Mouse (Mus musculus): ENCODE data around the gene Gucy2d. TPM values are rescaled to one million over a fixed set of nuclear protein-coding genes. Genes with fewer than 3 reads are reported as not detected.

Gucy2d gene
- polyA plus RNA-seq, 1 experiment from 2014 or later = not detected

- no peak overlapping the region for H3K9ac ChIP-seq (replicated peaks; ENCODE audit: low read length)
- peak overlapping the region; percentile 88 for H3K27ac ChIP-seq (ENCODE audit: low read length)
- no peak overlapping the region for H3K4me3 ChIP-seq (ENCODE audit: low read length)
- 0 out of 2 replicates have a peak, but pooled peaks cover 9% of the 10 kb centered on the region for H3K36me3 ChIP-seq (ENCODE audit: insufficient read depth, low read length)
- H3K4me1 ChIP-seq (ENCODE audit: insufficient read depth, low read length) = peaks cover 41% of the 10 kb centered on the region
- H3K27me3 ChIP-seq (ENCODE audit: insufficient read depth, low read length) = no peaks in the 10 kb centered on the region
- 56% methylated on average over 6 of the region's 6 CpGs for WGBS
- no peaks in the 10 kb centered on the region for H3K9me3 ChIP-seq (ENCODE audit: low read length)
- peak; percentile 79 for ATAC-seq (ENCODE audit: low FRiP score, low TSS enrichment)
- H3K4me2 ChIP-seq (replicated peaks; ENCODE audit: low read depth, low read length) = no peak overlapping the region; the same call in 1 of the 2 replicates
These were observed 63.9 kb downstream of the Gucy2d start for GRCm38 (mm10) chr7:98503951-98504647.

DNA sequence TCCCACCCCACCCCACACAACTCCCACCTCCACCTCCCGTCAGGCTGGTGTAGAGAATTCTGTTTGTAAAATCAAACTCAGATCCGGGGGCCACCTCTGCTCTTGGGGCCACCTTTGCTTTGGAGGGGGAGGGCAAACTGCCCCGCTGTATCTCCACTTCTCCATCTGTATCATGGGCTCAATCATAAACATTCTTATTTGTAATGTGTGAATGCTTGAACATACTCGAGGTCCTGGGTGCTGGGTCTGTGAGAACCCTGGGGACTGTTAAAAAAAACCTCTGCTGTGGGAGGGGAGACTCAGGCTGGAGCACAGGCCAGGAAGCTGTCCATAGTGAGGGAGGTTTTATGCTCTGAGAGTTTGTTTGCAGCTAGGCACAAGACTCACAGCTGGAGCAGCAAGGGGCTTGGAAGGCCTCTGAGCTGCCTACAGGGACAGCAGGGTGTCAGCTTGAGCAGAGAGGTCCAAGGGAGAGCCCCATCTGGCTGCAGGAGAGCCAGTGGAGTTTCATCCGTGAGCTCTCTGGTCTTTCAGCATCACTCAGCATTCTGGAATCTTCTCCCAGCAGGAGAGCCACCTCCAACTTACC, 64.6 kb downstream of the Gucy2d start:
- 24% methylated on average over 5 of the region's 5 CpGs for whole genome bisulfite sequencing
- no peak overlapping the region for H3K4me2 ChIP-seq (replicated peaks; ENCODE audit: low read depth, low read length)
- H3K9ac ChIP-seq (replicated peaks; ENCODE audit: low read length) = no peak overlapping the region
- no peaks in the 10 kb centered on the region for H3K27me3 ChIP-seq (ENCODE audit: insufficient read depth, low read length)
- ATAC-seq (ENCODE audit: low FRiP score, low TSS enrichment) = peak; percentile 71
- H3K4me3 ChIP-seq (ENCODE audit: low read length) = no peak overlapping the region
- H3K4me1 ChIP-seq (ENCODE audit: insufficient read depth, low read length) = peaks cover 41% of the 10 kb centered on the region
- H3K36me3 ChIP-seq (ENCODE audit: insufficient read depth, low read length) = 0 out of 2 replicates have a peak, but pooled peaks cover 9% of the 10 kb centered on the region
- no peaks in the 10 kb centered on the region for H3K9me3 ChIP-seq (ENCODE audit: low read length)
- H3K27ac ChIP-seq (ENCODE audit: low read length) = peak overlapping the region; percentile 88

- Histone ChIP-seq H3K4me1 (ENCODE audit: insufficient read depth, low read length) (peaks cover 41% of the 10 kb centered on the region), H3K9me3 (ENCODE audit: low read length) (no peaks in the 10 kb centered on the region), H3K4me2 (replicated peaks; ENCODE audit: low read depth, low read length) (no peak overlapping the region), H3K27me3 (ENCODE audit: insufficient read depth, low read length) (no peaks in the 10 kb centered on the region), H3K4me3 (ENCODE audit: low read length) (no peak overlapping the region), H3K27ac (ENCODE audit: low read length) (peak overlapping the region; percentile 88), H3K9ac (replicated peaks; ENCODE audit: low read length) (no peak overlapping the region), H3K36me3 (ENCODE audit: insufficient read depth, low read length) (0 out of 2 replicates have a peak, but pooled peaks cover 8% of the 10 kb centered on the region)
- WGBS = 23% methylated on average over 3 of the region's 3 CpGs
- ATAC-seq (ENCODE audit: low FRiP score, low TSS enrichment) = no peak; the same call in 1 of the 2 replicates
These were observed 65.4 kb downstream of the Gucy2d start for GRCm38 (mm10) chr7:98505664-98506063.

- Histone ChIP-seq H3K36me3 (ENCODE audit: insufficient read depth, low read length) (no peaks in the 10 kb centered on the region), H3K4me3 (ENCODE audit: low read length) (no peak overlapping the region), H3K27me3 (ENCODE audit: insufficient read depth, low read length) (no peaks in the 10 kb centered on the region), H3K9me3 (ENCODE audit: low read length) (no peaks in the 10 kb centered on the region), H3K9ac (replicated peaks; ENCODE audit: low read length) (no peak overlapping the region), H3K27ac (ENCODE audit: low read length) (peak overlapping the region; percentile 29), H3K4me1 (ENCODE audit: insufficient read depth, low read length) (no peaks in the 10 kb centered on the region), H3K4me2 (replicated peaks; ENCODE audit: low read depth, low read length) (no peak overlapping the region)
- 70% methylated on average over 15 of the region's 15 CpGs for WGBS
- ATAC-seq (ENCODE audit: low FRiP score, low TSS enrichment) = no peak
These were observed 71.0 kb downstream of the Gucy2d start for GRCm38 (mm10) chr7:98510961-98511958.

DNA sequence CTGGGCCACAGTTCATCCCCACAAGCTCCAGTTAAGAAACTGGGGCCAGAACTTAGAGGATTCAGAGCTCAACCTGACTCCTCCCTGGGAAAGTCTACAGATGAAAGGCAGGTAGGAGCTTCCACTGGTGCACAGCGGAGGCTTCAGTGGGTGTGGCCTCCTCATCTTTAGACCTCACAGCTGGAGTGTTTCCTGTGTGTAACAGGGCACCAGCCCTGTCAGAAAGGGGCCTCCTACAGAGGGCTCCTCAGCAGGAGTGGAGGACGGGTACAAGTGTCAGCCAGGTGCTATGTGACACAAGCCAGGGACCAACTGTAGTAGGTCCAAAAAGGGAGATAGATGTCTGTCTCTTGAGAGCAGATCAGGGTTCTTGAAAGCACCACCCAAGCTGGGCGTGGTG, 73.0 kb downstream of the Gucy2d start:
- H3K27ac ChIP-seq (ENCODE audit: low read length) = no peak overlapping the region
- H3K27me3 ChIP-seq (ENCODE audit: insufficient read depth, low read length) = no peaks in the 10 kb centered on the region
- no peaks in the 10 kb centered on the region for H3K9me3 ChIP-seq (ENCODE audit: low read length)
- 60% methylated on average over 3 of the region's 3 CpGs for WGBS
- H3K9ac ChIP-seq (replicated peaks; ENCODE audit: low read length) = no peak overlapping the region
- no peaks in the 10 kb centered on the region for H3K4me1 ChIP-seq (ENCODE audit: insufficient read depth, low read length)
- no peak overlapping the region for H3K4me2 ChIP-seq (replicated peaks; ENCODE audit: low read depth, low read length)
- H3K36me3 ChIP-seq (ENCODE audit: insufficient read depth, low read length) = no peaks in the 10 kb centered on the region
- no peak for ATAC-seq (ENCODE audit: low FRiP score, low TSS enrichment)
- H3K4me3 ChIP-seq (ENCODE audit: low read length) = no peak overlapping the region

GRCm38 (mm10) chr7:98522576-98522975, 82.4 kb downstream of the Gucy2d start:
- WGBS = 77% methylated on average over 5 of the region's 5 CpGs
- H3K27ac ChIP-seq (ENCODE audit: low read length) = peak overlapping the region; percentile 73; the same call in 1 of the 2 replicates

GRCm38 (mm10) chr7:98523070-98523812, 83.0 kb downstream of the Gucy2d start:
- WGBS = 69% methylated on average over 8 of the region's 8 CpGs
- no peaks in the 10 kb centered on the region for H3K9me3 ChIP-seq (ENCODE audit: low read length)
- ATAC-seq (ENCODE audit: low FRiP score, low TSS enrichment) = 0 out of 2 replicates have a peak, but pooled peaks have one; percentile 36

More at GRCm38 (mm10) chr7:98522576-98522975, 82.4 kb downstream of the Gucy2d start:
- Histone ChIP-seq H3K4me3 (ENCODE audit: low read length) (no peak overlapping the region), H3K9ac (replicated peaks; ENCODE audit: low read length) (no peak overlapping the region), H3K9me3 (ENCODE audit: low read length) (no peaks in the 10 kb centered on the region), H3K4me2 (replicated peaks; ENCODE audit: low read depth, low read length) (no peak overlapping the region), H3K27me3 (ENCODE audit: insufficient read depth, low read length) (no peaks in the 10 kb centered on the region), H3K4me1 (ENCODE audit: insufficient read depth, low read length) (peaks cover 26% of the 10 kb centered on the region), H3K36me3 (ENCODE audit: insufficient read depth, low read length) (no peaks in the 10 kb centered on the region)
- ATAC-seq (ENCODE audit: low FRiP score, low TSS enrichment) = no peak; the same call in 1 of the 2 replicates

DNA sequence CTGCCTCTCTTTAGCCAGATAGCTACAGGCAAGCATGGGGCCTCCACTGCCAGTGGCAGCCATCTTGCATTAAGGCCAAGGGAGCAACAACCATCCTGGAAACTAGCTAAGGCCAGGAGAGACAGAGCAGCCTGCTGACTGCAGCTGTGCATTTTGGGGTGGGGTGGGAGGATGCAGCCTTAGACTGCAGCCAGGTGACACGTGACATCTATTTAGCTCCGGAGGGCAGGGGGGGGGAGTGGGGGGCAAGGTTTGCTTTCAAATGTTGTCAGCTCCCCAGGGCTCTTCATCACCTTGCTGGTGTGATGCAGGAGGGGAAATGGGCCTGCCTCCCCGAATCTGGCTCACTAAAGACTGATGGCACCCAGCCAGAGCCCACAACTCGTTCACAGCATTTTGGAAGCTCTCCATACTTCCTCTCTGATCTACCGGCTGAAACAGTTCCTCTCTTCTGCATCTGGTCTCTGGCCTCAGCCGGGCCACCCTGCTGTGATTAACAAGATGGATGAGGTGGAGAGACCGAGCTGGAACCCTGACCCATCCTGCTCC, 83.7 kb downstream of the Gucy2d start:
- H3K9me3 ChIP-seq (ENCODE audit: low read length) = no peaks in the 10 kb centered on the region
- peak; percentile 72 for ATAC-seq (ENCODE audit: low FRiP score, low TSS enrichment)
- H3K4me3 ChIP-seq (ENCODE audit: low read length) = no peak overlapping the region
- peaks cover 26% of the 10 kb centered on the region for H3K4me1 ChIP-seq (ENCODE audit: insufficient read depth, low read length)
- 6% methylated on average over 7 of the region's 7 CpGs for WGBS
- H3K36me3 ChIP-seq (ENCODE audit: insufficient read depth, low read length) = no peaks in the 10 kb centered on the region
- H3K27ac ChIP-seq (ENCODE audit: low read length) = peak overlapping the region; percentile 73
- H3K4me2 ChIP-seq (replicated peaks; ENCODE audit: low read depth, low read length) = no peak overlapping the region
- no peaks in the 10 kb centered on the region for H3K27me3 ChIP-seq (ENCODE audit: insufficient read depth, low read length)
- H3K9ac ChIP-seq (replicated peaks; ENCODE audit: low read length) = no peak overlapping the region

More at GRCm38 (mm10) chr7:98523070-98523812, 83.0 kb downstream of the Gucy2d start:
- H3K4me2 ChIP-seq (replicated peaks; ENCODE audit: low read depth, low read length) = no peak overlapping the region
- H3K27ac ChIP-seq (ENCODE audit: low read length) = peak overlapping the region; percentile 73
- no peaks in the 10 kb centered on the region for H3K36me3 ChIP-seq (ENCODE audit: insufficient read depth, low read length)
- H3K27me3 ChIP-seq (ENCODE audit: insufficient read depth, low read length) = no peaks in the 10 kb centered on the region
- no peak overlapping the region for H3K4me3 ChIP-seq (ENCODE audit: low read length)
- no peak overlapping the region for H3K9ac ChIP-seq (replicated peaks; ENCODE audit: low read length)
- H3K4me1 ChIP-seq (ENCODE audit: insufficient read depth, low read length) = peaks cover 26% of the 10 kb centered on the region

GRCm38 (mm10) chr7:98524401-98524800, 84.2 kb downstream of the Gucy2d start:
- Histone ChIP-seq H3K27ac (ENCODE audit: low read length) (peak overlapping the region; percentile 73), H3K4me2 (replicated peaks; ENCODE audit: low read depth, low read length) (no peak overlapping the region), H3K9ac (replicated peaks; ENCODE audit: low read length) (peak overlapping the region; percentile 12; the same call in 1 of the 2 replicates), H3K36me3 (ENCODE audit: insufficient read depth, low read length) (no peaks in the 10 kb centered on the region), H3K4me1 (ENCODE audit: insufficient read depth, low read length) (peaks cover 26% of the 10 kb centered on the region), H3K9me3 (ENCODE audit: low read length) (no peaks in the 10 kb centered on the region), H3K27me3 (ENCODE audit: insufficient read depth, low read length) (no peaks in the 10 kb centered on the region), H3K4me3 (ENCODE audit: low read length) (no peak overlapping the region)
- no peak for ATAC-seq (ENCODE audit: low FRiP score, low TSS enrichment)
- WGBS = 31% methylated on average over 6 of the region's 6 CpGs

Data from kidney, embryonic 16.5 days (tissue).